Mouse (Mus musculus): ENCODE results near the gene Fam114a1.

Fam114a1 gene

DNA sequence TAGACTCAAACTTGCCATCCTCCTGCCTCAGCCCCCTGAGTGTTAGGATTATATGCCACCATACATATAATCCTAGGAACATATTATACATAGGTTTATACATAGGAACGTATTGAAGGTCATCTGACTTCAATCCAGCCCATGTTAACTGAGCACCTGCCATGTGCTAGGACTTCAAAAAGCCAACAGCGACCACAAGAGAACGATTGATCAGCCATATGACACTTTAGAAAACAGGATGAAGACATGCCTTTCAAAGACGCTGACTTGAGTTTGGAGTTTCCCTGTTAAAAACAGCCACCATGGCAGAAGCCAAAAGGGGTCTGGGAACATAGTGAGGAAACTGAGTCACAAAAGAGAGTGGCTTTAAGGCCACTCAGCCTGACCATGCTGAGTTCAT lies 35.4 kb downstream of the Fam114a1 start:
- DNase-seq (ENCODE audit: low spot score in 2 of 2) = no peak

- peak in 1 of 2 experiments; percentile 19 for DNase-seq (ENCODE audit: low spot score in 2 of 2)
These were observed 36.2 kb downstream of the Fam114a1 start for GRCm38 (mm10) chr5:65006011-65006491.

DNA sequence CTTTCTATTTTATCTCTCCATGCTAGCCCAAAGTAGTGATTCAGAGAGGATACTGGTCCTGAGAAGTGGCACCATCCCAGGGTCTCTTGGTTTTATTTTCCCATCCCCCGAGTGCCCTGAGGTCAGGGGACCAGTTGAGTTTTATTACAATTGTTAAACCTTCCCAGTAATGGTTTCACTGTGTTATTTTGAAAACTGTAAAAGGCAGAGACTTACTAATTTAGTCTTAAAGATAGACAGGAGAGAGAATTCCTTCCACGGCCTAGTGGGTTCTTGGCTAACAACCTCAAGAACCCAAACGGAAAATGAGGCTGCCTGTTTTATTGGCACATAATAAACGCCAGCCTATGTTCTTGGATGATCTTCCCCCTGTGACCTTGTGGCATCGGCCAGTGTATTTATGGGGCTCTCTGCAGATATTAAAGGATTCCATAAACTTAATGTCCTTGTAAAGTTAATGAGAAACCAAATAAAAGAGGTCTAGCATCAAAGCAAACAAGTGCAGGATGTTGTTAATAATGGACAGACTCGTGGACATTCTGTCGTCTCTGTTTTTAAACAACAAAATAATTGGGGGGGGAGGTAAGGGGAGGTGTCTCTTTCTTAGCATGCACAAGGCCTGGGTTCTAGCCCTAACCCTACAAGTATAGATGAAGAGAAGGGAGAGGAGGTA lies 42.2 kb downstream of the Fam114a1 start:
- no peak for DNase-seq (ENCODE audit: low spot score in 2 of 2)

- DNase-seq (ENCODE audit: low spot score in 2 of 2) = no peak
These were observed 45.6 kb downstream of the Fam114a1 start for GRCm38 (mm10) chr5:65015508-65015907.

- no peak for DNase-seq (ENCODE audit: low spot score in 2 of 2)
These were observed 49.2 kb downstream of the Fam114a1 start for GRCm38 (mm10) chr5:65019109-65019508.

DNA sequence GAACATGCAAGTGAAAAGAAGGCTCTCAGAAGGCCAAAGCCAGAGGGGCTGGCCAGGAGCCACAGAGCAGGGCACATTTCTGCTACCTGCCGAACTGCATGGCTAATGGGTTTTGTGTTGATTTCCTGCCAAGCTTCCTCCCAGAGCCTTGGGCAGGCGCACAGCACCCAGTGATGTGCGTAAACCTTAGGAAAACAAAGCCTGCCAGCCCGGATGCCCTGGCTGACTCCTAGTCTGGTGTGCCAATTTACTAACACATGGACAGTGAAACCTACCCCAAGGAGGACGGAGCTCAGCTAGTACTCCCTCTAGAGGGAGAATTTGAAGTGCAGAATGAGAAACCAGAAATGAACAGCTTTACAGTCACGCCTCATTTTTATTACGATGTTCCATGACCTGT lies 50.0 kb downstream of the Fam114a1 start:
- no peak for DNase-seq (ENCODE audit: low spot score in 2 of 2)

- DNase-seq (ENCODE audit: low spot score in 2 of 2) = no peak
These were observed 52.1 kb downstream of the Fam114a1 start for GRCm38 (mm10) chr5:65022006-65022405.

DNA sequence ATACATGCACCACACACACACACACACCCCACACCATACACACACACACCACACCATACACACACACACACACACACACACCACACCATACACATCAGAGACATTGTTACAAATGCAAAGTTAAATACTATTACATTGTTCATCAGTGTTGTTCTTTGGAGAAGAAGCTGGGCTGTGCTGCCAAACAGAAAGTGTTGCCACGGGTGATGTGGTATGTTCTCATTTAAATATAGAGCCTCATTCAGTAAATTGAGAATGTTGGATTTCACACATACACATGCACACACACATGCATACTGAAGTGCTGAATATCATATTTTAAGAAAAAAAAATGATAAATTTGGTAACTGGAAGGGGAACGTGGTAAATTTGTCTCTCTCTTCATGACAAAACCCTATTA lies 54.8 kb downstream of the Fam114a1 start:
- no peak for DNase-seq (ENCODE audit: low spot score in 2 of 2)

DNA sequence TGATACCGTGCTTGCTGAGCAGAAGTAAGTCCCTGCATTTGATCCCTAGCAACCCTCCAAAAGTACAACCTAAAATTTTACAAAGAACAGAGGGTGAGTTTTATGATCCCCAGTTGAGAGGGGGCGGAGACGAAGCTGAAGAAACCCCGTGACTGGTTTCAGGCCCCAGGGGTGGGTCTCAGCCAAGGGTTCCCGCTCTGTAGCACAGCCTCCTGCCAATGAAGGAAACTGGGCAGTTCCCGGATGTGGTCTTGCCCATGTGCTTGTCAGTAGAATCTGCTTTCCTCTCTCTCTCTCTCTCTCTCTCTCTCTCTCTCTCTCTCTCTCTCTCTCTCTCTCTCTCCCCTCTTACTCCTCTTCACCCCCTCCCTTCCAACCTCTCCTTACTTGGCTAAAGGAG lies 56.0 kb downstream of the Fam114a1 start:
- DNase-seq (ENCODE audit: low spot score in 2 of 2) = no peak

DNA sequence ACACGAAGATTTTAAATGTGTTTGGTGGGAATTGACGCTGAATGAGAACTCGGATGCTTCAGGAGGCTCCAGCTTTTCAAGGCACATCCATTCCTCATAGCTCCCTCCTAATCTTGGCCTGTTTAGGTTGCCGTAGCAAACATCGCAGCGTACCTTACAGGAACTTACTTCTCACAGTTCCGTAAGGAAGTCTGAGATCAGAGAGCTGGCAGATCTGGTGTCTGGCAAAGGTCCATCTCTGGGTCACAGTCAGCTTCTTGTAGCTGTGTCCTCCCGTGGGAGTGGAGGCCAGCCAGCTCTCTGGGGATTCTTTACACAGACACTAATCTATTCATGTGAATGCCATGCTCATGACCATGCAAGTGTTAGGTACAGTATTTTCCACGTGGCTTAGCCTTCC lies 56.9 kb downstream of the Fam114a1 start:
- no peak for DNase-seq (ENCODE audit: low spot score in 2 of 2)

GRCm38 (mm10) chr5:65028019-65028418 lies 58.1 kb downstream of the Fam114a1 start:
- DNase-seq (ENCODE audit: low spot score in 2 of 2) = no peak

DNA sequence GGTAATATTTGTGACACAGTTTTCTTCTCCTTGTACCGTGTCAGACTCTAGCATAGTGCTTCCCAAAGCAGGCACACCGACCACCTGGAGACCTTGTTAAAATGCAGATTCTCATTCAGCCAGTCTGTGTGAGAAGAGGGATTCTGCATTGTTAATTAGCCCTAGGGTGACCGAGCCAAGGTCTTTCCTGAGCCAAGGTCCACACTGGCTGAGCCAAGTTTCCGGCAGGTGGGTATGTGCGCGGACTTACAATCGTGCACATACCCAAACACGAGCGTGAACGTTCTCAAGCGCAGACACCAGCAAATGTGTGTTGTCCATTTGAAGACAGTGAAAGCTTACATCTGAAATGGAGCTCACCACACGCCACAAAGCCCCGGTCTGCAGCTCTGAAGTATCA lies 66.7 kb downstream of the Fam114a1 start:
- DNase-seq (ENCODE audit: low spot score in 2 of 2) = peak; percentile 32 to 33

DNA sequence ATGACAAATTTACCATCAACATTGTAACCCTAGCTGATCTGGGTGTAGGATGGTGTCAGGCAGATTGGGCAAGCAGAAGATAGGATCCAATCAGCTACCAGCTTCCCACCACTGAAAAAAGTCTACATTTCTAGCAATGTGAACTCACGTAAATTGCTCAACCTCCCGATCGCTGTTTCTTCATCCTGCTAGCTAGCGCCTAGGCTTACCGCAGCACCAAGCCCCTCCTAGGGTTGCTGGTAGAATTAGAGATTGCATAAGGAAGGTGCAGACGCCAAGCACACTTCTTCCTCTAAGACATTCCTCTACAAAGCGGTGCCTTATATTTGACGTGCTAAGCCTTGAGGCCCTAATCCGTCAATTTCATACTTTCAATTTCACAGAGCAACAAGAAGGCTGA lies 68.4 kb downstream of the Fam114a1 start:
- no peak for DNase-seq (ENCODE audit: low spot score in 2 of 2)

DNA sequence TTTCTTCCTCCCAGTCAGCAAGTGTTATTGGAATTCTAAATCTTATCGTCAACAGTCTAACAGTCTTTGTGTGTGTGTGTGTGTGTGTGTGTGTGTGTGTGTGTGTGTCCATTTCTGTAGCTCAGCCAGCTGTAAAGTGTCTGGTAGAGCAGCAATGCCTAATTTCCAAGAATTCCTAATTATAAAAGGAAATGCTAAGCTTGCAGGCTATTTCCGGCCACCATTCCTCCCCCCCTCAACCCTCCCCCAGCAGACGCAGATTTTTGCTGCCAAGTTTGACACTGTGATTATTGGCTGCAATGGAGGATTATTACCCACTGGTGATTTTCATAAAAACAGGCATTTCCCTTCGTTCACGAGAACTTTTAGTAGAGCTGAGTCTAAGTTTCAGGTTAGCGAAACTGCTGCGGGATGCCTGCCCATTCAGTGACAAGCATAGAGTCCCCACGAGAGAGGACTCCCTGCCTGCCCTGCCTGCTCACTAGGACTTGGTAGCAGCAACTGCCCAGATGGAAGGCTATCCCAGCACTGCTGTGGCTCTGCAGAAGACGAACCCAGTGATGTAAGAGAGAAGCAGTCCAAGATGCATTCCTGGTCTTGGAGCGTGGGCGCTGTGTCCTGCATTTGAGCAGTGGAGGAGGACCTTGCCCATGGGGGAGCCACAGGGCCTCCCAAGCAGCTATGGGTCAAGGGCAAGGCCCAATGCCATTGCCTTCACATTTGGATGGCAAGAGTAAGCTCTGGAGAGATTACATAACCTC lies 69.1 kb downstream of the Fam114a1 start:
- no peak for DNase-seq (ENCODE audit: low spot score in 2 of 2)

- DNase-seq (ENCODE audit: low spot score in 2 of 2) = no peak
These were observed 70.6 kb downstream of the Fam114a1 start for GRCm38 (mm10) chr5:65040463-65040862.

GRCm38 (mm10) chr5:65043407-65043895 lies 73.6 kb downstream of the Fam114a1 start:
- no peak for DNase-seq (ENCODE audit: low spot score in 2 of 2)

DNA sequence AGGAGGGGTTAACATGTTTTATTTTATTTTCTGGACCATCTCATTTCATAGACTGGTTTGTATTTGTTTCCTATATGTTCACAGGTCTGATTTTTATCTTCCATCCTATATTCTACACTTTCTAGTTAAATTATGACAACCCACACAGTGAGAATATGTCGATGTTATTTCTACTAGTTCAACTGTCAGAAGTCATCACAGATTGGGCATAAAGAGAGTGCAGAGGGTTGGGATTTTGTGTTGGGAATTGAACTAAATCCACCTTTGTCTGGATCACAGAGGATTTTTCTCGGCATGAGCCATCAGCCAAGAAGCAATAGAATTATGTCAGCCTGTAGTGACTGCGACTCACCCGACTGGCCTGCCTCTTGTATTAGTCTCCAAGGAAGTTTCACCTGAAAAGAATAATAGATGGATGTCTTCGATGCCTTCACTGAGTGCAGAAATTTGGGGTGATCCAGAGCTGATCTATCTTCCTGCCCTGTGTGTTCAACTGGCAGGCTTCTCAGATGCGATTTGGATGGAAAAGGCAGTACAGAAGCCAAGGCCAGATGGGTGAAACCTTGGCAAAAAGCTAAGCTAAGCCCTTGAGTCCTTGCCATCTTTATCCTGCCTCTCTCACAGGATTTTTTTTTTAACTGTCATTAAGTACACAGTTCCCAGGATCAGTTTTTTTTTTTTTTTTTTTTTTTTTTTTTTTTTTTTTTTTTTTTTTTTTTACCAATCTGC lies 75.9 kb downstream of the Fam114a1 start:
- DNase-seq (ENCODE audit: low spot score in 2 of 2) = no peak

DNA sequence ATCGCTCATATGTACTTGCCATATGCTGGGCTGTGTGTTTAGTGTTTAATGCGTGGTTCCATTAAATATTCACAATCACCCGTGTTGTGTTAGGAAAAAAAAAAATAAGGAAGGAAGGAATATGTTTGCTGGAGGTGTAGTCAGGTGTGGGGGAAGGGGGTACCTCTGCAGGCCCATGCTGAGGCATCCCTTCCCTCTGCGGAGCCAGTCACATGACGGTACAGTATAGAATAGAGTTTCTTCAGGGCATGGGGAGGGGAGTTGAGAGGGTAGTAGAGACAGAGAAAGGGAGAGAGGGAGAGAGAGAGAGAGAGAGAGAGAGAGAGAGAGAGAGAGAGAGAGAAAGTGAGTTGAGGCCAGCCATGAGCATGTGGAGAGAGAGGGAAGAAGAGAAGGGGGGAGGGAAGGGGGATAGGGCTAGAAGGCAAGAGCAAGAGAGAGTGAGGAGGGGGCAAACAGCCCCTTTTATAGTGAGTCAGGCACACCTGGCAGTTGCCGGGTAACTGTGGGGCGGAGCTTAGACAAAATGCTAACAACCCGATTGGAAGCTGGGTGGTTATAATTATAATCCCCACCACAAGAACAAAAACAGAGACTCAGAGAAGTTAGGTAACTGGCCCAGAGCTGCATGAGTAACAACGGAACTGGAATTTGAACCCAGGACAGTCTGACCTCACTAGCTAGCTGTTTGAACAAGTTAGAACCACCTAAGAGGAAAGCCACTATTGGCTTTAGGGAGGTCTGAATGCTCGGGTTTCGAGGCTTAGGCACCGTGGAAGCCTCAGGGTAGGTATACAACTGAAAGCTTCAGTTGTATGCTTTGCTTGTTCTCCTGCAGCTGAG lies 76.8 kb downstream of the Fam114a1 start:
- DNase-seq (ENCODE audit: low spot score in 2 of 2) = no peak

GRCm38 (mm10) chr5:65047285-65047855 lies 77.5 kb downstream of the Fam114a1 start:
- no peak for DNase-seq (ENCODE audit: low spot score in 2 of 2)

DNA sequence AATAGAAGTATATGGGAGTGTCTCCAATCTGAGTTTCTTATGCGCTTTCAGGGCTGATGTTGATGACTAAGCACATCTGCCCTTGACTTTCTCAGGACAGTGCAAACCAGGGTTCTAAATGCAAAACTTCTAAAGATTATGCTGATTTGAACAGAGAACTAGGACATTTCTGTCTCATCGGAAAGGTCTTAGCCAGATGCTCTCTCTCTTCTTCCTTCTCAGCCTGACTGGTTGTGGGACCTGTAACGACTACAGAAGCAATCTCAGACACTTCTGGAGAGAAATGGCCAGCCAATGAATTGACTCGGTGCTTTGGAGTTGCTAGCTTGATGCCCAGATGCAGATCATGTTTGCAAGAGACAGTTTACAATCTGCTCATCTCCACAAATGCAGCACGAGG lies 80.0 kb downstream of the Fam114a1 start:
- DNase-seq (ENCODE audit: low spot score in 2 of 2) = no peak

DNA sequence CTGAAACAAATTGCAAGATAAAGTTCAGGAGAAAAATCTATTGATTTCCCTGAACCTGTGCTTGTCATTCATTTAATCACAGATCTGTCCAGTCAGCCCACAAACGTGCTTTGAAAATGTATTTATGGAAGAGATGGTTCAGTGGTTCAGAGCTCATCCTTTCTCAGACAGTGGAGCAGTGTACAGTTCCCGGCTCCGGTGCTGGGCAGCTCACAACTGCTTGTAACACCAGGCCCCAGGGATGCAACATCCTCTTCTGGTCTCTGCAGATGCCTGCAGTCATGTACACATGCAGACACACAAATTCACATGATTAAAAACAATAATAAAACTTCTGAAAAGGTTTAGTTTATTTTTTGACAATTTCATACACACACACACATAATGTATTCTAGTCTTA lies 81.6 kb downstream of the Fam114a1 start:
- no peak for DNase-seq (ENCODE audit: low spot score in 2 of 2)
